Mouse (Mus musculus): ENCODE data around the gene Epo. TPM values are rescaled to one million over a fixed set of nuclear protein-coding genes. Genes with fewer than 3 reads are reported as not detected.

Epo gene
- total RNA-seq, 4 experiments from 2014 or later: not detected

DNA sequence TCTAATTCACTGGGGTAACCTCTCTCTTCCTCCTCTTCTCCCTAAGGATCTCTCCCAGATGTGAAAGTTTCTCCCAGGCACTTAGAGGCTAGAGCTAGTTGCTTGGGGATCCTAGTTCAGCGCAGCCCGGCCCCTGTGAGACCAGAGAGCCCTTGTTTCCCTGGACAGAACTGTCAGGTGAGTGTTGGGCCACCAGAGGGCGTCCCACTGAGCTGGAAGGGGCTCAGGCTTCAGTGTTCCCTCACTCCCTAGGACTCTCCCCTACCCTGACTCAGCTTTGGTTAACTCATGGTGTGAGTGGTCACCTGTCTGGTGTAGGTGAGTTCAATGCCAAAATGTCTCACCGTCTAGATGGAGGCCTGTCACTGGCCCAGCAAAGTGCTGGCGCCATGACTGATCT, 14.6 kb downstream of the Epo start, which contains the start of gene Gigyf1:
Gene Gigyf1 (plus strand): TSS at position 113 of the 400 bp plus-strand sequence.
- no peak for DNase-seq

DNA sequence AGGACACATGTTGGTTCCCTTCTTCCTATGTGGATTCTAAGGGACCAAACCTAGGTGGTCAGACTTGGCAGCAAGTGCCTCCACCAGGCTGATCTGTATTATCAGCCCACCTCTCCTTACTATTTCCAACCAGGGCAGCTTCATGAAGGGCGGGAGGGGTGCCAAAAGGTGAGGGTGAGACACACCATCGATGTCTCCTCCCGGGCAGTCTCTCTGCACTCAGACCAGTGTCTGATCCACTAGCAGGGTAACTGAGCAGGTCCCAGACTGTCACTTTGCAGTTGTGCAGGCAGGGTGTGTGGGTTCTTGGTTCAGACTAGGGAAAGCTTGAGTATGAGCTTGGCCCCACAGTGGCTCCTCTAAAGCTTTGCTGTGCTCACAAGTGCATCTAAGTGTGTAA, 18.2 kb downstream of the Epo start:
- no peak for DNase-seq

DNA sequence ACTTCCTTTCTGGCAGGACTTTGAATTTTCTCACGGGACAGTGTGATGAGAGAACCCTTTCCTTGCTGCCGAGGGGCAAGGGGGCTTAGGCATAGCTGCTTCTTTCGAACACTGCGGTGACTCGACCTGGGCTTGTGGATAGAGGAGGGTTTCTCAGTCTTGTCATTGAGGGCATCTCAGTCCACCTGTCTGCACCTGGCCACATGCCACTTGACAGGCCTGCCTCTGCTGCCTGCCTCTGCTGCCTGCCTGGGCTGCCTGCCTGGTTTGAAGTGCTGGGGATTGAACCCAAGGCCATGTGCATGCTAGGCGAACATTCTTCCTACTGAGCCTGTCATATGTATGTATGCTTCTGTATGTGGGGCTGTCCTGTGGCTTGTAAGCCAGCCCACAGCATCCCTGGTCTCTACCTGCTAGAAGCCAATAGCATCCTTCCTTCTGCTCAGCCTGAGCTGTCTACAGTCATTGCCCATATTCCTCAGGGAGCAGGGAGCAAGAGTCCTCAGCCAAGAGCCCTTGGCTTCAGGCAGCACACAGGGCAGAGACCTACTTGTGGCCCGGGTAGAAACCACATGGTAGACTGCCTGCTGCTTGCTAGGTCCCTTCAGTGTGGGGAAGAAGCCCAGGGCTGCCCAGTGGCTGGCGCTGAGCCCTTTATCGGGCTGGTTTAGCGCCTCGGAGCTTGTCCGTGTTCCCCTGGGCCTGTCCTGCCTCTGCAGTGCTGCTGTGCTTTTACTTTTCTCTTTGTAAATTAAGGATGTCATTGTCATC, 18.9 kb downstream of the Epo start:
- no peak for DNase-seq

DNA sequence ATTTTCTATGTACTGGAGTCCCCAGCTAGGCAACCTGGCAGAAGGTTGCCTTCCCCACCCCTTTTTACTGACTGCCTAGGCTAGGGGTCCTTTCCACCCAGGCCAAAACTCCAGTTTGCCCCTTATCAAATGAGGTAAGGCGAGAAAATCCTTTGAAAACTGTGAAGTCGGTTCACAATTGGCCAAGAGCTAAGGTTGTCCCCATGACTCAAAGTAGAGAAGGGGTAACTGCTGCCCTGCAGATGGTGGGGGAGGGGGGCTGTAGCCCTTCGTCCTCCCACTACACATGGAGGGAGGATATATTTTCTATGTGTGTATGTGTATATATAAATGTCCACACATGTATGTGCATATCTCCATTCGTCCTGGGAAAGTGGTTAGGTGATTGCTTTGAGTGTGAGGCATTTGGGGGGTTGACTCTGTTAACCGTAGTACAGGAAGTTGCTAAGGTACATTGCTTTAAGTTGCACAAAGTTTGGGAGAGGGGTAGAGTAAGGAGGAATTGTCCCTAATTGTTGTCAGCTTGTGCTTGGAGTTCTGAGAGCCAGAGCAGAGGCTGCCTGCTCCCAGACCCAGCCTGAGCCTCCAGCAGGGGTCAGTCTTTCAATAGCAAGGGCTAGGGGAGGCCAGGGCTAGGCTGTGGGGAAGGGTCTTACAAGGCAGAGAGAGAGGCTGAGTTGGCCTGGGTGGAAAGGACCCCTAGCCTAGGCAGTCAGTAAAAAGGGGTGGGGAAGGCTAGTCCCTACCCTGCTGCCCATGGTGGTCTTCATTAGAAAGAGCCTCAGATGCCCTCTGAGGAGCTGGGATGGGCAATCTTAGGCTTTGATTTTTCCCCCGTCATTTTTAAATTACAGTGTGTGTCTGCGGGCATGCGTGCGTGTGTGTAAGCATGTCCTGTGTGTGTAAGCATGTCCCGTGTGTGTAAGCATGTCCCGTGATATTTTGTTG, 19.9 kb downstream of the Epo start:
- no peak for DNase-seq

DNA sequence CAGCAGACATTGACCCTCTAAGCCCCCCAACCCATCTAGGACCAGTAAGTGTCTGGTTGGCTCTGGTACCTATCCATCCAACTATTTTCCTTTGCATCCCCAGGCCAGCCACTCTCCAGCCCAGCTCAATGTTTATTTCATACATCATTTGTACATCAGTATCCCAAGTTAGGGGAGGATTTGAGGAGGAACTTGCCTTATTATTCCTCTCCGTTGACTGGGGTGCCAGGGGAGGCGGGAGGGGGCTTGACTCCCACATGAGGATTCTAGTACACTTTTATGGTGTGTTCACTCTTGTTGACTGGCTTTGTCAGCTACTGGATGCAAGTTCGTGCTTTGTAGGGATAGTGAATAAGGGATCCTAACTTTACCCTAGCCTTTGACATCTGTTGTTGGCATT, 21.3 kb downstream of the Epo start:
- no peak for DNase-seq

DNA sequence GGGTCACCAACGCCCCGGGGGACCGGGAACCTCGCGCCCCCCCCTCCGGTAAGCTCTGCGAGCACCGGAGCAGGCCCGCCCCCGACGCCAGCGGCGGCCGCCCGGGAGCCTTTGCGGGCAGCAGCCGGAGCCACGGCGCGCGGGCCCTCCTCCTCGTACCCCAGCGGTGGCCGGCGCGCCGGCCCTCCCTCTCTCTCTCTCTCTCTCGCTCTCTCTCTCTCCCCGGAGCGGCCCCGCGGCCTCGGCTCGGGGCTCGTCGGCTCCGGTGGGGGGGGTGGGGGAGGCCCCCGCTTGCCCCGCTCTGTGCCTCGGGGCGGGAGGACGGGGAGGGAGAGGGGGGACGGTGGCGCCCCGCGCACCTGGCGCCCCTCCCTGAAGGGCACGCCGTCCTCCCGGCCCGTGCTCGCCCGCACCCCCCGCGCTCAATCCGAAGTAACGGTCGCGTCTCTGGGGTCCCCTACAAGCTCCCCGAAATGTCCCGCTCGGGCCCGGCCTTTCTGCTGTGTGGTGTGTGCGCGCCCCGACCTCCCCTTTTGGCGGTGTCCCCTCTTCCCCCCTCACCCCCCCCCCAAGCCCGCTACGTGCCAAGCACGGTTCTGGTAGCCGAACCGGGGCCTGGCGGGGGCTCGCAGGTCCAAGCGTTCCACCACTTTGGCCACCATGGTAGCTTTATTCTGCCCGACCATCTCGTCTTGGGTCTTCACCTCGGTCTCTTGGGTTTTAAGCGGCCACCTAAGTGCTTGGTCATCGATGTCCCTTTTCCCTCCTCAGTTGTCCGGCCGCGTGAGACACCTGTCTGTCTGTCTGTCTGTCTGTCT, 22.3 kb downstream of the Epo start:
- DNase-seq: no peak

DNA sequence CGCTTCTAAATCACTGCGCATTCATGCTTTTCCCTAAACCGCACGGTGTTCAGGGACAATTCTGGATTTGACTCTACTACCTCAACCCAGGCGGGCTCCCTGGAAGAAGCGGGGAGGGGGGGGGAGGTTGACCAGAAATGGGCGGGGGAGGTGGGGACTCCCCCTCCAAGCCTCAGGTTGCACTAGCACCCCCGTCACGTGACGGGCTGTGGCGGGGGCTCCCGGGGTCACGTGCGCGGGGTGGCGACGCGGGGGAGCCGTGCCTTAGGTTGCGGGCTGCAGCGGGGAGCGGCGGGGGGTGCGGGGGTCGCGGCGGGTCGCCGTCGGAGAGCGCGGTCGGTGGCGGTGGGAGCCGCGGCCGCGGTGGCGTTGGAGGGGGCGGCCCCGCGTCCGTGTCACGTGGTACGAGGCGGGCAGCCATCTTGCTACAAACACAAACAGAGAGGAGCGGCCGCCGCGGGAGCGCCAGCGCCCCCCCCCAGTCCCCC, 23.0 kb downstream of the Epo start:
- no peak for DNase-seq

DNA sequence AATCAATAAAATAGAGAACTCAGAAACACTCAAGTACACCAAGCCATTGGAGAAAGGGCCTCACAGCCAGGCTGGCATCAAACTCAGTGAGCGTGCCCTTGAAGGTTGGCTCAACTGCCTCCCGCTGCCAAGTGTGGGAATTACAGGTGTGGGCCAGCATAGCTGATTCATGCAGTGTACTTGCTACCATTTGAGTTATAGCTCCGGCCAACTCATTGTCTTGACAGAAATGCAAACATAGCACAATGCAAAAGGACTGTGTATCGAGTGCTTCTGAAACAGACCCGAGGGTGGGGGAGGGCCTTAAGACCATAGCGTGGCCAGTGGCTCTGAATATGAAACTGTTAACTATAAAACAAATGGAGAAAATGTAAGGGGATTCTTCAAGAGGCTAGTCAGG, 29.0 kb downstream of the Epo start:
- no peak for DNase-seq

DNA sequence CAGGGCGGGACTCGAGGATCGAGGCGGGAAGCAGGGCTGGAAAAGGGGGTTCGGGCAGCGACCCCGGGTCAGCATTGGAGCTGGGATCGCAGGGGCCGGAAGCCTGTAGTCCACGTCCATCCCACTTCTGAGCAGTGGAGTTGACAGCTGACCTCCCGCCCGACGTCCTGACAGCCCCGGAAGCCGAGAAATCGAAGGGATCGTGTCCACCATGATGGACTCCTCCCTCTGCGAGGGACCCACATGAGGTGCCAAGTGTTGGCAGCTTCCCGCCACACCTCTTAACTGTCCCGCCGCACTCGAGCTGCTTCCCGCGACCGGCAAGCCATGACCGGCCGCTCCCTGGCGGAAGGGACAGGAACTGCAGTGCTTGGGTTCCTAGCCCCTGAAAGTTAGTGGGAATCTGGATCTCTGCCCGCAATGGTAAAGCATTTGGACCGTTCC, 30.4 kb downstream of the Epo start:
- DNase-seq: no peak

DNA sequence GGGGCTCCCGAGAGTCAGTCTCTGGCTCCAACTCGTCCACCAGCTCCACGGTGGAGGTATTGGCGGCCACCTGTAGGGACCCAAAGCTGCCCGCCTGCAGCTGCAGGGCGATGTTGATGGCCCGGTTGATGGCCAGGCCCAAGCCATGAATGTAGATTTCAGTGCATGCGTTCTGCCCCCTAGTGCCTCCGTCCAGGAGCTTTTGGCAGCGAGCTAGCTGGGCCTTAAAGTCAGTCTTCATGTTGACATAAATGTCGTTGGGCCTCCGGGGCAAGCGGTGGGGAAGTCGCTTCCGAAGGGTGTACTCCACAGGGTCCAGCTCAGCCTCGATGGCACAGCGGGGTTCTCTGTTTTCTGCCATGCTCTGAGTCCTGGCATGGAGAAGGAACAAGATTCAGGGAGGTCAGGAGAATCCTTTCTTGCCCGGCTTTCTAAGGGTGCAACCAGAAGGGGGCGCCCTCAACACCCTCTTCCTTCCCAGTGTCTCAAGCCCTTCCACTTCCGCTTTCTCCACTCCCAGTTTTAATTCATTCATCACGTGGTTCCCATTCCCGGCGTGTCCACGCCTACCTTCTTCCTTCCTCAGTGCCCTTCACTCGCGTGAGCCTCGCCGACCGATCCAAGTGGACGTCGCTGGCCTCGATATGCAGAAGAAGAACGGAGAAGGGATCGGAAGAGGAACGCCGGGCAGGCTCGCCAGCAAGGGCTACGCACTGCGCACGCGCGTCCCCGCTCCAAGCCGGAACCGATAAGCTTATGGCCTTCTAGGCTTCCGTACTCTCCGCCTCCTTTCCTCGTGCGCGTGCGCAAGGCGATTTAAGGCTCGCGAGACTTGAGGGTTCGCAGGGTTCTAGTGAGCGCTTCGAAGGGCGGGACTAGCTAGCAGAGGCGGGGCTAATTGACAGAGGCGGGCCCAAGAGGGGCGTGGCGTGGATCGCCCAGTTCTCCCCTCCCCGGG, 31.1 kb downstream of the Epo start, which contains the start of gene Pop7:
Gene Pop7 (minus strand): TSS at position 810 of the 958 bp plus-strand sequence.
- DNase-seq: peak; percentile 100

DNA sequence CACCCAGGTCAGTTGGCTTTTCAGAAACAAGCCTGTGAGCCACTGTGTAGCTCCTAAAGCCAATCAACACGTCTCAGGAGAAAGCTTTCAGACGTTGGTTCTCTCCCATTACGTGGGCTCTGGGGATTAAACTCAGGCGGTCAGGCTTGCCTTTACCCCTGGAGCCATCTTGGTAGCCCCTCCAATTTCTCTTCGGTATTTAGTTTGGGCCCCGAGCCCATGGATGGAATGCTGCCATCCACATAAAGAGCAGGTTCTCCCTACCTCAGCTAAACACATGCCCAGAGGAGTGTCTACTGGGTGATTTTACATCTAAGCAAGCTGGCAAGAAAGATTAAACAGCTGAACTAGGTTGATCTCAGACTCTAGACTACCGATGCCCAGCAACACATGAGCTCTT, 32.9 kb downstream of the Epo start:
- no peak for DNase-seq

DNA sequence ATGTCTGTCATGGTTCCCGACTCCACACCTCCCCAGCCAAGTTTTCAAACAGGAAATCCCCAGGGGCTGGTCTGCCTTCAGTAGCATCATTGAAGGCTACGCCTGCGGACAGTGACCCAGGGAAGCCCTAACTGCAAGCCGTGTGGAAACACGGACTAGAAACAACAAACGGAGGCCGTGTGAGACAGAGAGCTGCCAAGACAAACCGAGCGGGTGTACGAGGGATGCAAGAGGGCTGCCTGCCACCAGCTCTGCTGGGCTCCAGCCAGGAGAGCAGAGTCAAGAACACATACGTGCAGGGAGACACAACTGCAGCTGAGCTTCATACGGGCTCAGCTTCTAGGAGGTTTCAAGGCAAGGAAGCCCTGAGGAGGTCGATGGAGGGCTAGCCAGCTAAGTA, 39.2 kb downstream of the Epo start:
- no peak for DNase-seq

DNA sequence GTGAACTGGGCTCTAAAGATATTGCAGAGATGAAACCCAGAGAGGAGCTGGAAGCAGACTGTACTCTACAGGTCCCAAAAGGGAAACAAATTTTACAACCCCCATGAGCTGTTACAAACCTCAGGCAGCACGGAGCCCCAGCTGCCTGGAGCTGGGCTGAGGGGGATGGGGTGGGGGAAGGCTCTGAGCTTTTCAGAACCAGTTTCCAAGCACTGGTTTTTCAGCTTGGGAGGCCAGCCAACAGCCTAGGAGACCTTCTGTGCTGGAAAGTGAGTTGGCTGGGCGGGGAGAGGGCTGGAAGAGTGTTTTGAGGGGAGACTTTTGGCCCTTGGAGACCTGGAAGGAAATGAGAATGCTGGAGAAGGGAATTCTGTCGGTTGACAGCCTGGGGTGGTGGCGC, 41.5 kb downstream of the Epo start:
- no peak for DNase-seq

DNA sequence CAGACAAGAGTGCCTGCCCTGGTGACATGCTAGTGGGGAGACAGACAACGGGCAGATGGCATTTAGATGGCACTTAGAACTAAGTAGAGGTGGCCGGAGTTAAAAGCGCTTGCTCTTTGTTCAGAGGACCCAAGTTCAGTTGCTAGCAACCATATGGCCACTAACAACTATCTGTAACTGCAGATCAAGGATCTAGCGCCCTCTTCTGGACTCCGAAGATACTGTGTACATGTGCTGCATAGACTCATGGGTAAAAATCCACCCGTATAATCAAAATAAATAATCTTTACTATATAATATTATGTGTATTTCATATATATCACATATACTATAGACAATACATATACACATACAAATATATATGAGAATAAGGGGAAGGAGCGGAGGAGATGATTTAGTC, 45.4 kb downstream of the Epo start:
- DNase-seq: no peak

DNA sequence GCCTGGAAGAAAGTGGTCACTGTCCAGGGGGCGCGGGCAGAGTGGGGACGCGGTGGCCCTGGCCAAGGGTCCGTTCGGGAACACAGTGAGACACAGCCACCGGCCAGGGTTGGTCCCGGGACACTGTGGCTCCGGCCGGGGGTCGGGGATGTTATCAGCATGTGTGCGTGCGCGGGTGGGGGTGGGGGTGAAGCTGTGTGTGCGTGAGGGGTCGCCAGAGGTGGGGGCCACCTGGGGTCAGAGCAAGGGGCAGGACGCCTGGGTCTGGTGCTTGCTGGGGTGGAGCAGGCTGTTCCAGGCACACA, 47.2 kb downstream of the Epo start:
- DNase-seq: no peak

DNA sequence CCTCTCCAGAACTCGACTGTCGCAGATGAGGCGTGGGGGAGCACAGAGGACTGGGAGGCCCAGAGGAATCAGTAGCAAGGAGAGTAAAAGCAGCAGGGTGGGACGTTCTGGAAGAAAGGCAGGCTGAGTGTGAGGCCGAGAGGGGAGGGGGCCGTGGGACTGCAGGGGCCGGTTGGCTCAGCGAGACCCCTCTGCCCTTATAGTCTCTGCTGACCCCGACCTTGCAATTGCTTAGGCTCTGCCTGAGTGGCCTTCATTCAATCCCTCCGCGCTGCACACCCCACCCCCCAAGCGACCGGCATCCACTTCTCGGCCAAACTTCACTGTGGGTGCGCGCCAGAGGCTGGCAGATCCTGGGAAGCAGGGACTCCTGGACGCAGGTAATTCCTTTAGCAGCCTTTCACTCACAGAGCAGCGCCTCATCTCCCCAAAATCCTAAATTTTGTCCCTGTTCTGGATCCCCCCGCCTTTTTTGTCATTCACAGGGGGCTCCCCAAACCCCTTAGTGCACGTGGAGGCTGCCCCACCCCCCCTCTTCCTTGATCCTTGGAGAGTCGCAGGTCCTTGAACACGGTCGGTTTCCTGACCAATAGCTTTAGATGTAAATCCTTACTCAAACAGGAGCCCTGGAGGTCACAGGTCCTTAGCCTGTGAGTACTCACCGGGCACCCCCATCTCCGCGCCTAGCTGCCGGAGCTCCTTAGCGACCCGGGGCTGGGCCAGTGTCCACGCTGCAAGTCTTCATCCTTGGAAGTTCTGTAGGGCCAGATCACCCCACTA, 47.8 kb downstream of the Epo start:
- DNase-seq: no peak

DNA sequence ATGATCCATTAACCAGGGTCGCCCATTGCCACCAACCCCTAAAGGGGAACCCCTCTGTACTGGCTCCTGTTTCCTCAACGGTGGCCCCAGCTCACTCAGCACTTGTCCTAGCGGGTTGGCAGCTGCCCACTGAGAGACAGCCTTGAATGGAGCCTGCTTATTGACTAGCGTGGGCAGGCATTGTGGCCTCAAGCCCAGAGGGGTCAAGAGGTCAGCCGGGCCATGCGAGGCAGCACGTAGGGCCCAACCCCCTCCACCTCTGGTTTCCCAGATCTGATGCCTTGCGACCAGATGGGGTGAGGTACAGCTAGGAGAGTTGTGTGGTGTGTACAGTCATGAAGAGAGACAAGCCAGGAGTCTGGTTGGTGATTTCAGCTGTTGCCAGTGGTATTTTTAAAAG, 51.1 kb downstream of the Epo start:
- DNase-seq: no peak

DNA sequence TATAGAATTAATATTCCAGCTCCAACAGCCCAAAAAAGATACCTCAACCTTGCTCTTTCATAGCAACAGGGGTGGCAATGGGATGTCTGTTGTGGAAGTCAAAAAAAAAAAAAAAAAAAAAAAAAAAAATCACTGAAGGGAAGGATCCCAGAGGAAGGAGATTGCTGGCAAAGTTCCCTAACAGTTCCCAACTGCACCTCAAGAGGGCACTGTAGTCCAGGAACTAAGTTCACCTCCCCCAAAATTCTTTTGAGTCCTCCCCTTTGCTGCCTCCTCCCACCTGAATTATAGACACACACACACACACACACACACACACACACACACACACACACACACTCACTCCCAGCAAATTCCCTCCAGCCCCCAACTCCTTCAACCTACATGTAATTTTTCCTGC, 51.9 kb downstream of the Epo start:
- peak; percentile 44 for DNase-seq

DNA sequence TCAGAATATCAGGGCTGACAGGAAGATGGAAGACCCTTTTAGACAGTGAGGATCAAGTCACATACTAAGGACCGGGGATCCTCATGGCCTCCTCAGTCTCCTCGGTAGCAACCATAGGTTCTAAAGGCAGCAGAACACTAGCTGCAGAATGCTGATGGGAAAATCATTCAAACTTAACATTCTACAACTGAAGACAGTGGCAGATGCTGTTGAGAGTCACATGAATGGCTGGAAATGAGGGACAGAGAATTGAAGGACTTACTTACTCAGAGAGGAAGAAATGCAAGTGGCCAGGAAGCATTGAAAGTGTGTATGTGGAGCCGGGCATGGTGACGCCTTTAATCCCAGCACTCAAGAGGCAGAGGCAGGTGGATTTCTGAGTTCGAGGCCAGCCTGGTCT, 56.1 kb downstream of the Epo start, which contains the start of gene Zan:
Gene Zan (minus strand): TSS at position 101 of the 400 bp plus-strand sequence.
- no peak for DNase-seq

DNA sequence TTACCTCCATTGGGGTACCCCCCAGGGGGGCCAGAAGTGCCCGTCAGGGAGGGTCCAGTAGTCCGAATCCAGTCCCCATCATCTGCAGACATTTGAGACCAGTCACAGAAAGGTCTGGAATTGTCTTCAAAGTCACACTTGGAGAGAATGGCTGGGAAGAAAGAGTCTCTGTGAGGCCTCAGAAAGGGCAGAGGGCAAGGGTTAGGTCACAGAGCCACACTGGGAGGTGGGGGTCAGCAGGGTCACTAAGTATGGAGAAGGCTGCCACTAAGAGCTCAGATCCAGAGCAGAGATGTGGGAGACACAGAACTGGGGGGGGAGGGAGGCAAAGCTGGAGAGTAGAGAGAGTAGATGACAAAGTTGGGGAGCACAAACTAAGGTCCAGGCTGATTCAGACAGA, 58.7 kb downstream of the Epo start:
- no peak for DNase-seq
